Mouse (Mus musculus): ENCODE results near the gene Gm36210.
"Not testable (repeated sequence)": the region's sequence is repeated elsewhere in the genome, so short reads cannot be mapped to it uniquely, and the experiment has no call there.

The Gm36210 gene

DNA sequence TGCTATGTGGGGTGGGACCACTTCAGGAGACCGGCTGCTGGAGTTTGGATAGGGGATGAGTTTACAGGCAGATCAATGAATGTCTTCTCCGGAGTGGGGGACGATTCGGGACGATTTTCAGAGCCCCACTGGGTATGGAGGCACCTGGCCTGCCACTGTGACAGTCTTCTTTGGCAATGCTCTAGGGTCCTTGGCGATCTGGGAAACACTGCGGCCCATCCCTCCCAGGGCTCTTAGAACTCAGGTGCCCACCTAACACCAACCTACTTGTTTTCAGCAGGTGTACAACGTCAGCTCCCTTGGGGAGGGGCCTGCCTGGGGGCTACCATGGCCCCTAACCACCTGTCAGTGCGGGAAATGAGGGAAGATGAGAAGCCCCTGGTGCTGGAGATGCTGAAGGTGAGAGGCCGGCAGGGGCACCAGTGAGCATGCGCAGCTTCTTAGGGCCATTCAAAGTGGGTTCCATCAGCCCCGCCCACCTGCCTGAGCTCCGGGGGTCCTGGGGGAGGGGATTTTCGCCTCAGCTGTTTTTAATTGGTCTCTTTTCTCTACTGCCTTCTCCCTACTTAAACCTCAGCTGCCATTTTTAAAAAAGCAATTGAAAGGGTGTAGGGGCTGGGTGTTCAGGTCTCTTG, 16.7 kb upstream of the Gm36210 start:
- peak; percentile 39 for DNase-seq

DNA sequence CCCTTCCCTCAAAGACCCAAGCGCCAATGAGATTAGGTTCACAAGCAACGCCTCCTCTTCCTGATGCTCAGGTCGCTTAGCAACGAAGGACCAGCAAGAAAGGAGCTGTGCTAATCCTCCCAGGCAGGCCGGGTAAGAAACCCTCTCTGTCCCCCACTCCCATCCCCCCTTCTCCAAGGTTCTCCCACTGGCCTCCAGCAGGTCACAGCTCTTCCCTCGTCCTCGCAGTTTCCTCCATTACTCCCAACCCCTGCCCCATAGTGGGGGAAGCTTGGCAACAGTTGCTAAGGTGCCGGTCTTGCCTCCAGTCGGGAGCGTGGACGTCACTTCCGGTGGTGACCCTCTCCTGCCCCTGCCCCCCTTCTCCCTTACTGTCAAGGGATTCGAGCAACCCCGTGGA, 16.2 kb upstream of the Gm36210 start:
- peak; percentile 38 for DNase-seq

DNA sequence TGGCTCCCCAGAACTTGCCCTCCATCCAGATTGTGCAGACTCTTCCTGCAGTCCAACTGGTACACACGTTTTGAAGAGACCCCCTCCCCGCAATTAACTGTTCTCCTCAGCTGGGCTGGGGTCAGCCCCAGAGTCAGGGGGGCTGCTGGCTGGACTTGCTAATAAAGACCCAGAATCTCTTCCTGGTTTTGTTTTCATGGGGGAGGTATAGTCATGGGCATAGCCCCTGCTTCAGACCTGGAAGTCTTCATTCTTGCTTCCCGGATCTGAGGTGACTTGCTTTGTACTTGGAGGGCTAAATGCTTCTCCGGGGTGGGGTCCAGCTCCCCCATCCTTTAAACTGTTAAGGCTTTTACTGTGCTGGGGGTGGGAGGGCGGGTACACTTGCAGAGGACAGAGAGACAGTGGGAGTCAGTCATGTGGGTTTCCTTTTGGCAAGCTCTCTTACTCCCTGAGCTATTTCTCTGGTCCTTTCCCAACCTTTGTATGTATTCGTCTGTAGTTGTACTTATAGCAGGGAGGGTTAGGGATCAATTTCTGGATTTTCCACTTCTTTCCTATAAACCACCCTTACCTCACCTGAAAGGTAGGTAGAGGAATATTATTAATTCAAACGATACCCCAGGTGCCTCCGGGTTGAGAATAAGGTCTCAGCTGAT, 15.6 kb upstream of the Gm36210 start, which contains the start of gene Nat14:
Nat14 (plus strand) TSS at position 205 of the 659 bp plus-strand sequence.
- no peak for DNase-seq

DNA sequence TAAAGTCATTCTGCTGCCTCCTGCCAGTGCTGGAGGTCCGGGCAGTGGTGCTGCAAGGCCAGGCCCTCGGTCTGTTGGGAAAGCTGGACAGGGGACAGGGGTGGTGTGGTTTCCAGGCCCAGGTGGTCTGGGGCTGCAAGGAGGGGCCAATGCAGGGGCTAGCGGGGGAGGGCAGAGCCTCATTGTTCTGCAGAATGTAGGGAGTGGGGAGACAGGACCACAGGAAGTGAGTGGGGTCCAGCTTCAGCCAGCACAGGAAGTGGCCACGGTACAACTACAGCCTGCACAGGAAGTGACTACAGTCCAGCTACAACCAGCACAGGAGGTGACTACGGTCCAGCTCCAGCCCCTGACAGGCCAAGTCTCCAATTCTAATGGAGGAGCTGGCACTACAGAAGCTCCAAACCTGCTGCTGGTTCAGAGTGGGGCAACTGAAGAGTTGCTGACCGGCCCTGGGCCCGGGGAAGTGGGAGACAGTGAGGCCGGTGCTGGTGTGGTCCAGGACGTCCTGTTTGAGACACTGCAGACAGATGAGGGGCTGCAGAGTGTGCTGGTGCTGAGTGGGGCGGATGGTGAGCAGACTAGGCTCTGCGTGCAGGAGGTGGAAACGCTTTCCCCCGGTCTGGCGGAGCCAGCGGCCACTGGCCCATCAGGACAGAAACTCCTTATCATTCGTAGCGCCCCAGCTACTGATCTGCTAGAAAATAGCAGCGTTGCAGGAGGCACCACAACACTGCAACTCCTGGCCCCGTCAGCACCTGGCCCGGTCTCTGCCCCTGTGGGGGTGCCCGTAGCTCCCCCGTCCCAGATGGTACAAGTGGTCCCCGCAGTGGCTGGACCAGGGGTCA, 14.9 kb upstream of the Gm36210 start:
- DNase-seq = no peak

DNA sequence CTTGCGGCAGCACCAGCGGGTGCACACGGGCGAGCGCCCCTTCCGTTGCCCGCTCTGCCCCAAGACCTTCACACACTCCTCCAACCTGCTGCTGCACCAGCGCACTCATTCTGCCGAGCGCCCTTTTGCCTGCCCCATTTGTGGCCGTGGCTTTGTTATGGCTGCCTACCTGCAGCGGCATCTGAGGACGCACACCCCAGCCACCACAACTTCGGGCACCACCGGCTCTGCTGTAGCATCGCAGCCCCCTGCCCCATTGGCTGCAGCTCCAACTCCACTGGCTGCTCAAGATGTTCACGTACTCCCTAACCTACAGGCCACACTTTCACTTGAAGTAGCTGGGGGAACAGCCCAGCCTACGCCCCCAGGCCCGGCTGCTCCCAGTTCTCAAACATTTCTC, 14.2 kb upstream of the Gm36210 start:
- DNase-seq = no peak

DNA sequence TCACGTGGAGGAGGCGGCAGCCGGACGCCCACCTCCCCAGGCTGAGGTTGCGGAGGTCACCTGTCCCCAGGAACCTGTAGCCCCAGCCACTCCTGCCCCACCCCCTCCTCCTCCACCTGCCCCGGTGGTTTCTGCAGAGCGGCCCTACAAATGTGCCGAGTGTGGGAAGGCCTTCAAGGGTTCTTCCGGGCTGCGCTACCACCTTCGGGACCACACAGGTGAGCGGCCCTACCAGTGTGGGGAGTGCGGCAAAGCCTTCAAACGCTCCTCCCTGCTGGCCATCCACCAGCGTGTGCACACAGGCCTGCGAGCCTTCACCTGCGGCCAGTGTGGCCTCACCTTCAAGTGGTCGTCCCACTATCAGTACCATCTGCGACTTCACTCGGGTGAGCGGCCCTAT, 13.7 kb upstream of the Gm36210 start:
- DNase-seq = no peak

DNA sequence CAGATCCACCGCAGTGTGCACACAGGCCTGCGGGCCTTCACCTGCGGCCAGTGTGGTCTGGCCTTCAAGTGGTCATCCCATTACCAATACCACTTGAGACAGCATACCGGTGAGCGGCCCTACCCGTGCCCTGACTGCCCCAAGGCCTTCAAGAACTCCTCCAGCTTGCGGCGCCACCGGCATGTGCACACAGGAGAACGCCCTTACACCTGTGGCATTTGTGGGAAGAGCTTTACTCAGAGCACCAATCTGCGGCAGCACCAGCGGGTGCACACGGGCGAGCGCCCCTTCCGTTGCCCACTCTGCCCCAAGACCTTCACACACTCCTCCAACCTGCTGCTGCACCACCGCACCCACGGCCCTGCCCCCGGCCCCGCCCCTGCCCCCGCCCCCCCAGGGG, 12.8 kb upstream of the Gm36210 start:
- DNase-seq = no peak

DNA sequence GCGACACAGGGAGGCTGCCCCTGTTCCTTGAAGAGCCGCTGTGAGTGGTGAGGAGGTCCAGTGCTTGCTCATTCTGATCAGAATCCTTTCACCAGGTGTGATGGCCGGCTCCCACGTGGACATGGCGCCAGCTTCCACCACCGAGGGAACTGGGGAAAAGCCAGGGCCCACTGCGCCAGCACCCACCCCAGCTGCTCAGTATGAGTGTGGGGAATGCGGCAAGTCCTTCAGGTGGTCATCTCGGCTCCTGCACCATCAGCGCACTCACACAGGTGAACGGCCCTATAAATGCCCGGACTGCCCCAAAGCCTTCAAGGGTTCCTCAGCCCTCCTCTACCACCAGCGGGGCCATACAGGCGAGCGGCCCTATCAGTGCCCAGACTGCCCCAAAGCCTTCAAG, 12.4 kb upstream of the Gm36210 start:
- DNase-seq = no peak

DNA sequence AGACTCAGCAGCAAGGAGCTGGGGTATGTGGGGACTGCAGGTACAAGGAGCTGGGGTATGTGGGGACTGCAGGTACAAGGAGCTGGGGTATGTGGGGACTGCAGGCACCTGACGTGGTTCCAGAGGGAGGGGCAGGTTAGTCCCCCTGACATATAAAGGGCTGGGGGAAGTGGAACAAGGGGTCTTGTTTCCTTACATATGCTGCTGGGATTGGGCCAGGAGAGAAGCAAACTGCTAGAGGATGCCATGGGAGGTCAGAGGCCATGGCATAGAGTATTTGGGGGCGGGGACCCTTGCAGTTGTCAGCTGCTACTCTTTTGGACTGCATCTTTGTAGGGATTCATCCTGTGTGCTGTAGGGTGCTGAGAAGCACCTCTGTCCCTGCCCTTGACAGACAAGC, 11.2 kb upstream of the Gm36210 start:
- DNase-seq = no peak

DNA sequence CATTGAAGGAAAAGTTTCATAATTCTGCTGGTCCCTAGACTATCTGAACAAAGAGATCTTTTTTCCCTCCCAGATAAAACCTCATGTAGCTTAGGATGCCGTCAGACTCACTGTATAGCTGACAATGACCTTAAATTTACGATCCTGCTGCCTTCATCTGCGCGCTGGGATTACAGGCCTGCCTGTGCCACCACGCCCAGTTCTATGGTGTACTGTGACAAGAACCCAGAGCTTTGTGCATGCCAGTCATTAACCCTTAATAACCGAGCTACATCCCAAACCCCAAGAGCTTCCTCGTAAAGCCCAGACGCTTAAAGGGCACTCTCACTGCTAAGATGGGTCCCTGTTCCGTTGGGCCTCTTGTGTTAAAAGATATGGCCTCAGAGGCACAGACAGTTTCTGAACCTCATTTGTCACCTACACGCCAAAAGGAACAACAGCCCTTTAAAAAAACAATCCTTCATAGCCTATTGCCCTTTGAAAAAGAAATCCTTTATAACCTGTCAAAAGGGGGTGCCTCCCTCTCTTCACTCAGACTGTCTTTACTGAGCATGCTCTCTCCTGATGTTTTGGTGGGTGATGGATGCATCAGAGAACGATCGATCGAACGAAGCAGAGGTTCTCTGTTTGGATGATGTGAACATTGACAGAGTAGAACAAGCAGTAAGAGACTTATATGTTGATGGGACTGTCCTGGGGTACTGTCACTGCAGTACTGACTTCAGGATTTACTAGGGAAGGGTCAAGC, 9.5 kb upstream of the Gm36210 start:
- DNase-seq = peak; percentile 51

DNA sequence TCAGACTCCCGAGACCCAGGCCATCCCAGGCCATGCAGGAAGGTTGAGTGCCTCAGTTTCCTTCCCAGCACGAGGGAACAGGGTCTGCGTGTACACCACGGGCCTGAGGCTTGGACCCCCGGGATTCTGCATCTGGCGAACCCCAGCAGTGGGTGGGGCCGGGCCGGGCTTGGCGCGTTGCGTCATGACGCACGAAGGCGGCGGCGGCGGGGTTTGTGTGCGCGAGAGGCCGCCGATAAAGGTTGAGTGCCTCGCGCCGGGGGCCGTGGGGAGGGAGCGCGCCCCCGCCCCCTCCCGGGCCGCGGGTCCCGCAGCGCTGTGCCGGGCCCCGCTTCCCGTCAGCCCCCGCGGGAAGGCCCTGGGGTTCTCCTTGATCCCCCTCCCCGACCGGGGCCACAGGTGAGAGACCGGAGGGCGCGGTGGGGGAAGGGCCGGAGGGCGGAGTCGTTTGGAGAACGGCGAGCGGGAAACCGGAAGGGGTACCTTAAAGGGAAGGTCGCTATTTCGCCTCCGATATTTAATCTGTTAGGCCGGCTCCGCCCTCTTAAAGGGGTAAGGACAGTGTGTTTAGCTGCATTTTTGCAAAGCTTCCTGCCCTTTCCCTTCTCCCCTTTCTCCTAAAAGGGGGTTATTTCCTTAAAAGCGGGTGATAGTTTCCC, 8.8 kb upstream of the Gm36210 start, which contains the start of gene Zfp628:
Zfp628 (plus strand) TSS at position 211 of the 659 bp plus-strand sequence.
- peak; percentile 93 for DNase-seq

DNA sequence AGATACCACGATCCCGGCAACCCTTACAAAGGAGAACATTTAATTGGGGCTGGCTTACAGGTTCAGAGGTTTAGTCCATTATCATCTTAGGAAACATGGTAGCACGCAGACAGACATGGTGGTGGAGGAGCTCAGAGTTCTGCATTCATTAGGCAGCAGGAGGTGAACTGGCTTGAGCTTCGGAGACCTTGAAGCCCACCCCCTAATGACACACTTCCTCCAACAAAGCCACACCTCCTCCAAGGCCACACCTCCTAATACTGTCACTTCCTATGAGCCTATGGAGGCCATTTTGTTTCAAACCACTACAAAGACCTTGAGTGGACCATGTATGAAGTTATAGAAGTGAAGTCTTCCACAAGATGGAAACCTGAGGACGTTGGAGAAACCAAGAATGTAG, 5.9 kb upstream of the Gm36210 start:
- DNase-seq = no peak

DNA sequence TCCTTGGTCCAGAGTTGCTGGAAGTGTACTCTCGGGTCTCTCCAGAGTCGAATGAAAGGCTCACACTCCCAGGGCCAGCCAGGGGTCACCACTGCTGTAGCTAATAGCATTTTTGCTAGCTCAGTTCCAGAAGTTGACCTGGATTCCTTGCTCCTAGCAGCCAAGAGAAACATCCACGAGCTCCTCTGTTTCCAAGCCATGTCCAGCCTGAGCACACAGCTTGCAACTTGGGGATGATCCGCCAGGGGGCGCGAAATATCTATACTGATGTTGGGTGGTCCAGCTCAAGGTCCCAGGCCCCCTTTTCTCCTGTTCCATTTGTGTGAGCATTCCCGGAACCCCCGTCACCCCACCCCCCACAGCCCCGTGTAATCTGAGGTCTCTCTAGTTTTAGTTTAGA, 5.2 kb upstream of the Gm36210 start:
- peak; percentile 67 for DNase-seq

DNA sequence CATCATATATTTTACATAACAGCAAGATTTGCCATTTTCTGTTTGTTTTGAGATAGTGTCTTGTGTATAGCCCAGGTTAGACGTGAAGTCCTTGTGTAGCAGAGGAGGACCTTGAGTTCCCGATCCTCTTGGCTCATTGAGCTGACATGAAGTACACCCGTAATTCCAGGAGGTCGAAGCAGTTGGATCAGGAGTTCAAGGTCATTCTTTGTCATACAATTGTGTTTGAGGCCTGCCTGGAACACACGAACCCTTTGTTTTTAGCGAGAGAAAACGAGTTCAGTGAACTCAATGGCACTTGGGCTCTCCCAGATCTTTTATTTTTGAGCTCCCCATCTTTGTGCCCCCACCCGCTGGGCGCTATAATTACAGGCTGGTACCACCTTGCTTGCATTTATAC, 3.9 kb downstream of the Gm36210 start:
- DNase-seq = no peak

DNA sequence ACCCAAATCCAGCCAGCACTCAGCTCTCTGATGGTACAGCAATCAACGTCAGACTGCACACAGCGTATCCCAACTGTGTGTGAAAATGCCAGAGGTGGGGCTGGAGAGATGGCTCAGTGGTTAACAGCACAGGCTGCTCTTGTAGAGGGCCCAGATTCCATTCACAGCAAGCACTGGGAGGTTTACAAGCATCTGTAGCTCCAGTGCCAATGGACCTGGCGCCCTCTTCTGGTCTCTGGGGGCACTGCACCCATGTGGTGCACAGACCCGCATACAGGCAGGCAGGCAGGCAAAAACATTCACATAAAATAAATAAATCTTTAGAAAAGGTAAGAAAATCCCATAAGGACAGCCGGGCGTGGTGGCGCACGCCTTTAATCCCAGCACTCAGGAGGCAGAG, 5.1 kb downstream of the Gm36210 start:
- peak; percentile 79 for DNase-seq

DNA sequence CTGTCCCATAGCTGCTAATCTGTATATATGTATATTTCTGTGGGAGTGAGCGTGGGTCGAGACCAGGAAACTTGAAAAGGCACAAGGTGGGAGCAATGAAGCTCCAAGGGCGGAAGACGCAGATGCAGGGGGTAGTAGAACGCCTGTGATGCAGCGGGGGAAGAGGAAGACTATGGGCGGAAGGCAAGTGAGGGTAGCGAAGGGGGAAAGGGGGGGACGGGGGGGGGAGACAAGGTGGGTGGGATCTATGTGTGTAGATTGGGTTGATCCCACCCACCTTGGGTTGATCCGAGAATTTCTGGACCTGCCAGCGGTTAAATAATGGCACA, 5.8 kb downstream of the Gm36210 start:
- DNase-seq = no peak

DNA sequence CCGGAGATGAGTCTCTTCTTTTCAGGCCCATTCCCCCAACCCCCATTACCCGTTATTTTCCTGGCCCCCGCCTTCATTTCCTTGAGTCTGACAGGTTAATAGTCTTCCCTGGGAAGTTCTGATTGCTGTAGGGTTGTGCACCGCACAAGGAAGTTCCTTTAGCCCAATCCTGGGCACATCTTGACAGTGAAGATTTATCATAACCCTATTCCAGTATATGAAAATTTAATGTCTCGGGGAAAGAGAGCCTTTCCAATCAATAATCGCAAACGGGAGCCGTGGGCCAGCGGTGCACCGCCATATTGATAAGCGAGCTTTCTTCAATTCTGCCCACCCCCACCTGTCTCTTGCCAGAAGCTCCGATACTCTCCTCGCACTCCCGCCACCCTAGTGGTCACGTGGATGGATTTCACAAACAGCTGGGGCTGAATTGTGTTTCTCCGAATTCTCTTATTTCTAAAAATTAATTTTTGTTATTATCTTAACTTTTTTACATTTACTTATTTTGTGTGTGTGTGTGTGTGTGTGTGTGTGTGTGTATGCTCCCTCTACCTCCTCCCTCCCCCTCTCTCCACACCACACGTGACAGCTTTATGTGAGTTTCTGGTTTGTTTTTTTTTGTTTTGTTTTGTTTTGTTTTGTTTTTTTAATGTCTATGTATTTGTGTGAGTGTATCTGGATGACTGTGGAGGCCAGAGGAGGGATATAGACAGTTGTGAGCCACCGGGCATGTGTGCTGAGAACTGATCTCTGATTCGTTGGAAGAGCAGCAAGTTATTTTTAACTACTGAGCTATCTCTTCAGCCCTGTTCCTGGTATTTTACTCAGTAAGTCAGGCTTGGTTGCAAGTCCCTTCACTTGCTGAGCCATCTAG, 6.4 kb downstream of the Gm36210 start:
- peak; percentile 68 for DNase-seq

DNA sequence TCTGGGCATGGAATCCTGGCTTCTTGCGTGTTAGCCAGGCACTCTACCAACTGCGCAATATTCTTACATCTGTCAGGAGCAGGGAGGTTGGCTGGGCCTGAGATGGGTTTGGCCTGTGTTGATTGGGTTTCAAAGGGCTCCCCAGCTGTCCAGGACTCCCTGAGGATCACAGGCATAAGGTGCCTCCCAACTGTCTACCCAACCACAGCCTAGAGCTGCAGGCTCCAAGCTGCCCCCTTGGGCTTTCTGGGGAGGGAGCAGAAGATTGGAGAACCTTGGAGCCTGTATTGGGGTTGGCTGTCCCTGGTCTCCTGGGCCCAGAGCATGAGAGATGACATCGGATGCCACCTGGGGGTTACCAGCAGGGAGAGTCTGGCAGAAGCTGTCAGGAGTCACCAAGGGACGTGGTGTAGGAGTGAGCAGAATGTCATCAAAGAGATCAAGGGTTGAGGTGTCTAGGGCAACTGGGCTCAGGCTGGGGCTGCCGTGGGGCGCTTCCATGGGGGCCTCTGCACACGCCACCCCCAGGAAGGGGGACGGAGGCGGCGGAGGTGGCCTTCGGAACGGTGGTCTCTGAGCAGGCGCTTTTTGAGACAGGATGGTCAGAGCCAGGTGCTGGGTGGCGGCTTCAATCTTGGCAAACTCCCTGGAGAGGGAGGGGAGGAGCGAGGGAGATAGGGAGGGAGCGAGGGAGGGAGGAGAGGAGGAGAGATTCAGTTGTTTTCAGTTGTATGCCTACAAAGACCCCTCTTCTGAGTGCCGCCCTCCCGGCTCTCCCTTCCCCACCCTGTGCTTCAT, 7.3 kb downstream of the Gm36210 start:
- DNase-seq = peak; percentile 38

DNA sequence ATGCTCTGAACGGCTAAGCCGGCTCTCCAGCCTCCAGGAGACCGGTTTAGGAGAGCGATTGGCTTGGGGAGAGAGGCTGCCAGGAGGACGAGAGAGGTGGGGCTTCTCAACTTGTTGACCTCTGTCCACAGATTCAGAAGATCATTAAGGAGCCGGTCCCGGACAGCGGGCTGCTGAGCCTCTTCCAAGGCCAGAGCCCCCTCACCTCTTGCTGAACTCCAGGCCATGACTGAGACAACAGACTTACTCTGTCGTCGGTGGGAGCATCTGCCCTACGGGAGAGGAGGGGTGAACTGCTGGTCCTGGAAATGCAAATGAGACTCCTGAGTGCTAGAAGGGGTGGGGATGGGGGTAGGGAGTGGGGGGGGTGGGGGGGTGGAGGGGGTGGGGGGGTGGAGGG, 11.1 kb downstream of the Gm36210 start:
- no peak for DNase-seq

DNA sequence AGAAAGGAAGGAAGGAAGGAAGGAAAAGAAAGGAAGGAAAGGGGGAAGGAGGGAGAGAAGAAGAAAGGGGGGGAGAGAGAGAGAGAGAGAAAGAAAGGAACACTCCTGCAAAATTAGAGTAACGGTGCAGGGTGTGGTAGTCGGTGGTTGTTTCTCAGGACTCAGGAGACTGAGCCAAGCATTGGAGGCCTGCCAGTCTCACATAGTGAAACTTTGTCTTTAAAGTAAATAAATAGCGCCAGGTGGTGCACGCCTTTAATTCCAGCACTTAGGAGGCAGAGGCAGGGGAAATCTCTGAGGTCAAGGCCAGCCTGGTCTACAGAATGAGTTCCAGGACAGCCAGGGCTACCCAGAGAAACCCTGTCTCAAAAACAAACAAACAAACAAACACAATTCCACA, 19.6 kb downstream of the Gm36210 start:
- DNase-seq = no peak

DNA sequence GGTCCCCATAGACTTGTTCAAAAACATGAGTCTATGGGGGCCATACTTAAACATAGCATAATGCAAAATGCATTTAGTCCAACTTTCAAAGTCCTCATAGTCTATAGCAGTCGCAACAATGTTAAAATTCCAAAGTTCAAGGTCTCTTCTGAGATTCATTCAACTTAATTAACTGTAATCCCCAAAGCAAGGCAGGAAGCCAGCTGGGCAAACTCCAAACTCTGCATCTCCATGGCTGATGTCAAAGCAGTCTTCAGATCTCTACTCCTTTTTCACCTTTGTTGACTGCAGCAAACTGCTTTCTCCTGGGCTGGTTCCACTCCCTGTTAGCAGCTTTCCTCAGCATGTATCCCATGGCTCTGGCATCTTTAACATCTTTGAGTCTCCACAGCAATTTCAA, 27.3 kb downstream of the Gm36210 start:
- DNase-seq = not testable (repeated sequence)
